Mouse (Mus musculus): ENCODE data around the gene Gsdma2. TPM values are rescaled to one million over a fixed set of nuclear protein-coding genes. Genes with fewer than 3 reads are reported as not detected.

Gsdma2 gene
- not detected in 2 replicates for polyA plus RNA-seq (2021; fragmentation: Nextera tagmentation)
- long read RNA-seq, experiment 1: 0 reads
- long read RNA-seq, experiment 2: 0 reads

DNA sequence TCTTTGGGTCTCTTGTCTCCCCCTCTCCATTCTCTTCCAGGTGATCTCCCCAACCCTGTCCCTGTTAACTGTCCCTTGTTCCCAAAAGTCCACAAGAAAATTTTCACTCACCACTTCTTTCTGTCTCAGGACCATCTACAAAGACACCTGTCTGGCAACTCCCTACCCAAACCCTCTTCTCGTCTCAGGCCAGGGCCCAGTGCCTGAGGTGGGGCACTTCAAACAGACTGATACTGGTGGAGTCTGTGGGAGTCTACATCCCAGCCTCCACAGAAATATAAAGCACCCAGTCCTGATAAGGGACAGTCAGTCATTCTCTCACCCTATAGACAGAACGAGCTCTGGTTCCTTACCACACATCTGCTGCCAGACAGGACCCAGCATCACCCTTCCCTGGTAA, at the start of gene Gsdma2:
Gsdma2 (plus strand) TSS at position 301 of the 400 bp plus-strand sequence.

DNA sequence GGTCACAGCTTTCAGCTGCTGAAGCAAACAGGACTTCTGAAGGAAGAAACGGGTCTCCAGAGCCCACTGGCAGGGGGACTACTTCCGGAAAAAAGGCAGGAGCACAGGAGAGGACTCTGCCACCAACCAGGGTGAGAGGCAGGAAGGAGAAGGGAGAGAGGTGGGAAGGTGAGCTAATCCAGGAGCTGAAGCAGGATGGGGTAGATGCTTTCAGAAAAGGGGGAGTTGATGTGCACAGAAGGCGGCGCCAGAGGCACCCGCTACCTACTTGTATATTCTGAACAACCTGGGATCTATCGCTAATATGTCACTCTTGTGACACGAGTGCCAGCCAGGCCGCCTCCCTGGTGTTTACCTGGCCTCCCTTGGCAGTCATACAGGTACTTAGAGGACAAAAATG, 48.6 kb upstream of the Gsdma2 start, which contains the start of gene Lrrc3c:
Lrrc3c (plus strand) TSS at position 301 of the 400 bp plus-strand sequence.

DNA sequence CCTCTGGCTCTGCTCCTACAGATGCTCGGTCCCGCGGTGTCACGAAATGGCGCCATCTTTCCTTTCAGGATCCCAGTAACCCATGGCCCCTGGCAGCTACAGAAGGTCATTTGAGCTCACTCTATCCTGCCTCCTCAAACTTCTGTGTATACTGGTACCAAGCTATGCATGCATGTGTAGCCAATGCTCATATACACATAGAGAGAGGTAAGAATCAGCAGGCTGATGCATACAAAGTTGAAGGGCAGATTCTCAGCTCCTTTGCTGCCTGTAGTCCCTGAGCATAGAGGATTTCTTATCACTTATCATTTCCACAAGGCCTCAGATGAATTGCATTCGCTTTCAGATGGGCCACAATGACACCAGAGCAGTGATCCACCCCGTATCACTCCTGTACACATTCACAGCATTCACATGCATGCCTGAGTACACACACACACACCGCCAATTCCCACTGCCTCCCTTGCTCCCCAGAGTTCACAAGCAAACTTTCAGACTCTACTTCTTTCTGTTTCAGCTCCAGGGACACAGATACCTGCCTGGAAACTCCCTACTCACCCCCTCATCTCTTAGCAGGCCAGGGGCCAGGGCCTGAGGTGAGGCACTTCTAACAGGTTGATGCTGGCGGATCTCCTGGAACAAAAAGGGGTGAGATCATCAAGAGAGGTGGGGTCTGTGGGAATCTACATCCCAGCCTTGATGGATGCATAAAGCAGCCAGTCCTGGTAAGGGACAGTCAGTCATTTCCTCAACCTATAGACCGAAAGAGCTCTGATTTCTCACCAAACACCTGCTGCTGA, 20.7 kb upstream of the Gsdma2 start, which contains the start of the genes Gm12355 and Gsdma3:
Gm12355 (minus strand) TSS at position 51 of the 800 bp plus-strand sequence.
Gsdma3 (plus strand) TSS at position 750 of the 800 bp plus-strand sequence.

DNA sequence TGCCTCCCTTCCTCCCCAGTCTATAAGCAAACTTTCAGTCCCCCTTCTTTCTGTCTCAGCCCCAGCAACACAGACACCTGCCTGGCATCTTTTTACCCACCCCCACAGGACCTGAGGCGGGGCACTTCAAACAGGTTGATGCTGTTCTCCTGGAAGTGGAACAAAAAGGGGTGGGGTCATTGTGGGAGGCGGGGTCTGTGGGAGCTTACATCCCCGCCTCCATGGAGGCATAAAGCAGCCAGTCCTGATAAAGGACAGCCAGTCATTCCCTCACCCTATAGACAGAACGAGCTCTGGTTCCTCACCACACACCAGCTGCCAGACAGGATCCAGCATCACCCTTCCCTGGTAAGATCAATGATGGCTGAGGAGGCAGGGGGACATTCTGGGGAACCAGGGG, 17.5 kb downstream of the Gsdma2 start, which contains the start of gene Gsdma:
Gsdma (plus strand) TSS at position 261 of the 400 bp plus-strand sequence.

GRCm38 (mm10) chr11:98681786-98682745, 35.5 kb downstream of the Gsdma2 start, which contains the start of gene Psmd3:
TSS of gene Psmd3 (plus strand) at chr11:98682554.

DNA sequence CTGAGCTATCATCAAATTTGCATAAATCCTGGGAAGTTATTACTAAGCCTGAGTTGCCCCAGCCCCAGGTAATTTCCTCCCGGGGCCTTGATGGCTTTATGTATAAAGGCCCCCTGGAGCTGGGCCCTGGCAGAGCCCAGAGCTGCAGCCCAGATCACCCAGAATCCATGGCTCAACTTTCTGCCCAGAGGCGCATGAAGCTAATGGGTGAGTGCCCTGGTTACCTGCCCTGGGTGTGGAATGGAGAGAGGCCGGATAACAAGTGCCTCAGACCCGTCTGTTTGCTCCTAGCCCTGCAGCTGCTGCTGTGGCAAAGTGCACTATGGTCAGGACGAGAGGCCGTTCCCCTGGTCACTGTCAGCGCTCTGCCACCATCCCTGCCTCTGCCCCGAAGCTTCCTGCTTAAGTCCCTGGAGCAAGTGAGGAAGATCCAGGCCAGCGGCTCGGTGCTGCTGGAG, 54.7 kb downstream of the Gsdma2 start, which contains the start of gene Csf3:
Csf3 (plus strand) TSS at position 51 of the 458 bp plus-strand sequence.

Other genes starting within 250 kb of the Gsdma2 start
- gene Pgap3, start 246.3 kb upstream of the Gsdma2 start, polyA plus RNA-seq (2021; fragmentation: Nextera tagmentation): 0.92 and 4.4 TPM in 2 replicates
- 1.1 and 1.3 TPM in 2 replicates for gene Erbb2, start 234.3 kb upstream of the Gsdma2 start, polyA plus RNA-seq (2021; fragmentation: Nextera tagmentation)
- 279 and 288 TPM in 2 replicates for gene Mien1, start 207.8 kb upstream of the Gsdma2 start, polyA plus RNA-seq (2021; fragmentation: Nextera tagmentation)
- 1.4 and 1.7 TPM in 2 replicates for gene Grb7, start 200.4 kb upstream of the Gsdma2 start, polyA plus RNA-seq (2021; fragmentation: Nextera tagmentation)
- gene Ikzf3, start 100.7 kb upstream of the Gsdma2 start, polyA plus RNA-seq (2021; fragmentation: Nextera tagmentation): 0.73 and 1.6 TPM in 2 replicates
- not detected in 2 replicates for gene Zpbp2, start 95.7 kb upstream of the Gsdma2 start, polyA plus RNA-seq (2021; fragmentation: Nextera tagmentation)
- 18.2 and 19.1 TPM in 2 replicates for gene Ormdl3, start 59.4 kb upstream of the Gsdma2 start, polyA plus RNA-seq (2021; fragmentation: Nextera tagmentation)
- not detected in 2 replicates for gene Lrrc3c, start 48.5 kb upstream of the Gsdma2 start, polyA plus RNA-seq (2021; fragmentation: Nextera tagmentation)
- 0.30 and 1.2 TPM in 2 replicates for gene Gm12355, start 21.1 kb upstream of the Gsdma2 start, polyA plus RNA-seq (2021; fragmentation: Nextera tagmentation)
- not detected in 2 replicates for gene Gsdma3, start 20.4 kb upstream of the Gsdma2 start, polyA plus RNA-seq (2021; fragmentation: Nextera tagmentation)
- not detected in 2 replicates for gene Gsdma, start 17.6 kb downstream of the Gsdma2 start, polyA plus RNA-seq (2021; fragmentation: Nextera tagmentation)
- gene Psmd3, start 35.8 kb downstream of the Gsdma2 start, polyA plus RNA-seq (2021; fragmentation: Nextera tagmentation): 73.9 and 75.5 TPM in 2 replicates
- gene Csf3, start 54.5 kb downstream of the Gsdma2 start, polyA plus RNA-seq (2021; fragmentation: Nextera tagmentation): not detected in 2 replicates
- gene Med24, start 82.7 kb downstream of the Gsdma2 start, polyA plus RNA-seq (2021; fragmentation: Nextera tagmentation): 23.9 and 29.3 TPM in 2 replicates
- gene Thra, start 93.9 kb downstream of the Gsdma2 start, polyA plus RNA-seq (2021; fragmentation: Nextera tagmentation): 112 and 113 TPM in 2 replicates
- 51.2 and 77.4 TPM in 2 replicates for gene Nr1d1, start 128.6 kb downstream of the Gsdma2 start, polyA plus RNA-seq (2021; fragmentation: Nextera tagmentation)
- 14.8 and 16.6 TPM in 2 replicates for gene Msl1, start 148.8 kb downstream of the Gsdma2 start, polyA plus RNA-seq (2021; fragmentation: Nextera tagmentation)
- 4.9 and 15.5 TPM in 2 replicates for gene Casc3, start 158.1 kb downstream of the Gsdma2 start, polyA plus RNA-seq (2021; fragmentation: Nextera tagmentation)
- 9.0 and 16.2 TPM in 2 replicates for gene Rapgefl1, start 190.0 kb downstream of the Gsdma2 start, polyA plus RNA-seq (2021; fragmentation: Nextera tagmentation)
- gene Wipf2, start 216.9 kb downstream of the Gsdma2 start, polyA plus RNA-seq (2021; fragmentation: Nextera tagmentation): 5.2 and 5.3 TPM in 2 replicates

Data from left cerebral cortex, adult 6 months (tissue).